In genomic region chr19:41857086-41857762, GRCm38 (mm10) we compare ENCODE assay signal across 16 mouse cellular contexts. TPM values are rescaled to one million over a fixed set of nuclear protein-coding genes. Genes with fewer than 3 reads are reported as not detected.
DNase-seq lines count a peak whose midpoint lies in the region; ATAC-seq and TF ChIP-seq lines count a peak whose summit lies in the region.
"Had no signal": no experiment of that assay in that cellular context is flagged by ENCODE, and none has a peak within 500 bp of the region (broad histone marks: within the 10 kb centered on the region; RNA-seq: fewer than 3 reads in every experiment).

No protein-coding gene starts in this region.

- no peak for ATAC-seq in midbrain, embryonic 11.5 days (ENCODE audit: low FRiP score)
- ATAC-seq in midbrain, embryonic 14.5 days (ENCODE audit: low FRiP score, low TSS enrichment): no peak
- 0 out of 2 replicates have a peak, but pooled peaks have one; percentile 9 for ATAC-seq in erythroid progenitor cell, adult 5-6 weeks (replicated peaks; ENCODE audit: low FRiP score, poor library complexity, severe bottlenecking)
- peak; percentile 60; the same call in 1 of the 2 replicates for ATAC-seq in liver, embryonic 14.5 days (ENCODE audit: insufficient read depth)
- ATAC-seq in stomach, embryonic 16.5 days (ENCODE audit: insufficient read depth, low FRiP score): peak; percentile 86

- H3K27me3 ChIP-seq in midbrain, embryonic 11.5 days (ENCODE audit: control insufficient read depth, insufficient read depth, low read length): no peaks in the 10 kb centered on the region
- H3K27me3 ChIP-seq in midbrain, embryonic 14.5 days (ENCODE audit: control insufficient read depth, insufficient read depth, low read length): no peaks in the 10 kb centered on the region
- H3K27me3 ChIP-seq in liver, embryonic 14.5 days (ENCODE audit: control insufficient read depth, insufficient read depth, low read length): no peaks in the 10 kb centered on the region
- no peaks in the 10 kb centered on the region for H3K27me3 ChIP-seq in stomach, embryonic 16.5 days (ENCODE audit: control insufficient read depth, insufficient read depth, low read length)
- H3K27me3 ChIP-seq: embryonic facial prominence, embryonic 15.5 days; forebrain, embryonic 12.5 days; heart, embryonic 13.5 days; limb, embryonic 12.5 days; midbrain, embryonic 12.5 days had no signal

- no peak overlapping the region for H3K9ac ChIP-seq in midbrain, embryonic 11.5 days (ENCODE audit: low read length)
- H3K9ac ChIP-seq in midbrain, embryonic 14.5 days (replicated peaks; ENCODE audit: low read length): no peak overlapping the region
- no peak overlapping the region for H3K9ac ChIP-seq in liver, embryonic 14.5 days (replicated peaks)
- no peak overlapping the region for H3K9ac ChIP-seq in stomach, embryonic 16.5 days (ENCODE audit: low read length)
- H3K9ac ChIP-seq: embryonic facial prominence, embryonic 15.5 days; forebrain, embryonic 12.5 days; heart, embryonic 13.5 days; limb, embryonic 12.5 days; midbrain, embryonic 12.5 days had no signal

- no peak overlapping the region for H3K4me3 ChIP-seq in midbrain, embryonic 11.5 days (ENCODE audit: low read depth, low read length)
- no peak overlapping the region for H3K4me3 ChIP-seq in midbrain, embryonic 14.5 days (replicated peaks; ENCODE audit: low read depth, low read length)
- no peak overlapping the region for H3K4me3 ChIP-seq in liver, embryonic 14.5 days (ENCODE audit: insufficient read depth in 1 of 2, low read depth in 2 of 2, low read length in 2 of 2)
- no peak overlapping the region for H3K4me3 ChIP-seq in stomach, embryonic 16.5 days (replicated peaks; ENCODE audit: low read length)
- H3K4me3 ChIP-seq: embryonic facial prominence, embryonic 15.5 days; forebrain, embryonic 12.5 days; heart, embryonic 13.5 days; limb, embryonic 12.5 days; midbrain, embryonic 12.5 days had no signal

- H3K27ac ChIP-seq in midbrain, embryonic 11.5 days (ENCODE audit: low read depth, low read length): no peak overlapping the region
- no peak overlapping the region for H3K27ac ChIP-seq in midbrain, embryonic 14.5 days (replicated peaks; ENCODE audit: low read depth, low read length)
- H3K27ac ChIP-seq in liver, embryonic 14.5 days: no peak overlapping the region
- peak overlapping the region; percentile 60; the same call in 1 of the 2 replicates for H3K27ac ChIP-seq in stomach, embryonic 16.5 days (ENCODE audit: low read length)
- H3K27ac ChIP-seq: embryonic facial prominence, embryonic 15.5 days; forebrain, embryonic 12.5 days; heart, embryonic 13.5 days; limb, embryonic 12.5 days; midbrain, embryonic 12.5 days had no signal

- no peak for TF ChIP-seq CTCF in liver, embryonic 14.5 days (IDR thresholded peaks at IDR 0.05; ENCODE audit: low read depth)

- DNase-seq in midbrain, embryonic 11.5 days (ENCODE audit: low spot score, missing footprints): peak; percentile 41
- no peak for DNase-seq in midbrain, embryonic 14.5 days
- no peak for DNase-seq in liver, embryonic 14.5 days (ENCODE audit: low read depth in 3 of 3, low spot score in 3 of 3)
- no peak for DNase-seq in adrenal gland, adult 8-10 months
- no peak for DNase-seq in kidney, adult 18-20 months
- no peak for DNase-seq in testis, postnatal 14 days (ENCODE audit: low spot score)
- DNase-seq: cerebellum, adult 11 months; lung, postnatal 14 days; thymus, adult 2 months had no signal

- H3K9me3 ChIP-seq in midbrain, embryonic 11.5 days (ENCODE audit: control insufficient read depth, low read length): no peaks in the 10 kb centered on the region
- no peaks in the 10 kb centered on the region for H3K9me3 ChIP-seq in midbrain, embryonic 14.5 days (ENCODE audit: control insufficient read depth, low read length)
- no peaks in the 10 kb centered on the region; the same call in 1 of the 2 replicates for H3K9me3 ChIP-seq in liver, embryonic 14.5 days (ENCODE audit: control insufficient read depth, low read length)
- no peaks in the 10 kb centered on the region for H3K9me3 ChIP-seq in stomach, embryonic 16.5 days (replicated peaks; ENCODE audit: control insufficient read depth, low read length)
- H3K9me3 ChIP-seq: embryonic facial prominence, embryonic 15.5 days; forebrain, embryonic 12.5 days; heart, embryonic 13.5 days; limb, embryonic 12.5 days; midbrain, embryonic 12.5 days had no signal

- peak; percentile 34 for TF ChIP-seq EP300 in liver, embryonic 14.5 days (IDR thresholded peaks at IDR 0.05; ENCODE audit: low read depth)

- WGBS in midbrain, embryonic 11.5 days: 95% methylated on average over 5 of the region's 5 CpGs
- 90% methylated on average over 5 of the region's 5 CpGs for WGBS in midbrain, embryonic 14.5 days
- 21% methylated on average over 5 of the region's 5 CpGs for WGBS in liver, embryonic 14.5 days (ENCODE audit: insufficient replicate concordance)
- WGBS in stomach, embryonic 16.5 days: 47% methylated on average over 5 of the region's 5 CpGs

- no peak overlapping the region for H3K4me2 ChIP-seq in midbrain, embryonic 11.5 days
- no peak overlapping the region for H3K4me2 ChIP-seq in midbrain, embryonic 14.5 days (ENCODE audit: low read length)
- no peak overlapping the region for H3K4me2 ChIP-seq in liver, embryonic 14.5 days (ENCODE audit: low read depth)
- no peak overlapping the region for H3K4me2 ChIP-seq in stomach, embryonic 16.5 days (ENCODE audit: low read depth, low read length)
- H3K4me2 ChIP-seq: embryonic facial prominence, embryonic 15.5 days; forebrain, embryonic 12.5 days; heart, embryonic 13.5 days; limb, embryonic 12.5 days; midbrain, embryonic 12.5 days had no signal

- H3K4me1 ChIP-seq in midbrain, embryonic 11.5 days (ENCODE audit: control insufficient read depth, insufficient read depth, low read length): no peaks in the 10 kb centered on the region
- H3K4me1 ChIP-seq in midbrain, embryonic 14.5 days (ENCODE audit: control insufficient read depth, insufficient read depth, low read length): no peaks in the 10 kb centered on the region
- peaks cover 4 to 12% of the 10 kb centered on the region in 2 experiments; a peak in 2 of 4 replicates for H3K4me1 ChIP-seq in liver, embryonic 14.5 days (replicated peaks; ENCODE audit: control insufficient read depth in 2 of 2, insufficient read depth in 2 of 2, low read length in 1 of 2)
- H3K4me1 ChIP-seq in stomach, embryonic 16.5 days (ENCODE audit: control insufficient read depth, insufficient read depth, low read length): no peaks in the 10 kb centered on the region
- H3K4me1 ChIP-seq: forebrain, embryonic 12.5 days had no signal

- H3K36me3 ChIP-seq in midbrain, embryonic 11.5 days (ENCODE audit: control insufficient read depth, insufficient read depth, low read length): no peaks in the 10 kb centered on the region
- H3K36me3 ChIP-seq in midbrain, embryonic 14.5 days (ENCODE audit: control insufficient read depth, insufficient read depth, low read length): peaks cover 12% of the 10 kb centered on the region
- peaks cover 3% of the 10 kb centered on the region; the same call in 1 of the 2 replicates for H3K36me3 ChIP-seq in liver, embryonic 14.5 days (replicated peaks; ENCODE audit: control insufficient read depth, insufficient read depth, low read depth)
- no peaks in the 10 kb centered on the region for H3K36me3 ChIP-seq in stomach, embryonic 16.5 days (ENCODE audit: control insufficient read depth, insufficient read depth, low read length)

RNA-seq across cellular contexts. Expression of gene Frat2, which starts 9.3 kb away (rescaled TPM):
- polyA plus RNA-seq in midbrain, embryonic 11.5 days (2014; fragmentation: Nextera tagmentation; extraction: Ambion mirVana): 6.6 and 7.2 TPM in 2 replicates
- 5.6 and 7.3 TPM in 2 replicates for polyA plus RNA-seq in midbrain, embryonic 14.5 days (2014; fragmentation: Nextera tagmentation; extraction: Ambion mirVana)
- 5.4 TPM in 2 replicates for total RNA-seq in erythroid progenitor cell, adult 5-6 weeks (2015; ENCODE audit: low replicate concordance)
- total RNA-seq in erythroid progenitor cell, adult 5-6 weeks (2017; ENCODE audit: low replicate concordance): 2.6 and 3.9 TPM in 2 replicates
- polyA plus RNA-seq in liver, embryonic 14.5 days (2012; rRNA removed): 5.2 and 5.4 TPM in 2 replicates
- polyA plus RNA-seq in liver, embryonic 14.5 days (2014; fragmentation: Nextera tagmentation; extraction: Ambion mirVana): 2.9 and 3.4 TPM in 2 replicates
- polyA plus RNA-seq in stomach, embryonic 16.5 days (2015; fragmentation: Nextera tagmentation; extraction: Ambion mirVana): 1.7 and 3.0 TPM in 2 replicates
- total RNA-seq in adrenal gland, adult 8-10 months (2022): 1 to 10 TPM; 1.8 to 4.4 (median 3.8) TPM

RNA-seq across cellular contexts. Expression of gene Frat1, which starts 27.5 kb away (rescaled TPM):
- polyA plus RNA-seq in midbrain, embryonic 11.5 days (2014; fragmentation: Nextera tagmentation; extraction: Ambion mirVana): 9.7 and 10.1 TPM in 2 replicates
- polyA plus RNA-seq in midbrain, embryonic 14.5 days (2014; fragmentation: Nextera tagmentation; extraction: Ambion mirVana): 30.6 and 32.7 TPM in 2 replicates
- total RNA-seq in erythroid progenitor cell, adult 5-6 weeks (2015; ENCODE audit: low replicate concordance): 3.2 and 3.8 TPM in 2 replicates
- total RNA-seq in erythroid progenitor cell, adult 5-6 weeks (2017; ENCODE audit: low replicate concordance): 0.26 and 2.6 TPM in 2 replicates
- polyA plus RNA-seq in liver, embryonic 14.5 days (2012; rRNA removed): 3.0 and 3.4 TPM in 2 replicates
- 9.9 and 10.2 TPM in 2 replicates for polyA plus RNA-seq in liver, embryonic 14.5 days (2014; fragmentation: Nextera tagmentation; extraction: Ambion mirVana)
- polyA plus RNA-seq in stomach, embryonic 16.5 days (2015; fragmentation: Nextera tagmentation; extraction: Ambion mirVana): 8.9 and 9.9 TPM in 2 replicates
- total RNA-seq in adrenal gland, adult 8-10 months (2022): 1 to 10 TPM; 7.5 to 9.2 (median 8.8) TPM

RNA-seq across cellular contexts. Expression of gene Rrp12, which starts 38.7 kb away (rescaled TPM):
- polyA plus RNA-seq in midbrain, embryonic 11.5 days (2014; fragmentation: Nextera tagmentation; extraction: Ambion mirVana): 13.2 and 14.7 TPM in 2 replicates
- polyA plus RNA-seq in midbrain, embryonic 14.5 days (2014; fragmentation: Nextera tagmentation; extraction: Ambion mirVana): 12.5 TPM in 2 replicates
- total RNA-seq in erythroid progenitor cell, adult 5-6 weeks (2015; ENCODE audit: low replicate concordance): 1.1 and 2.1 TPM in 2 replicates
- 1.2 TPM in 1 of 2 replicates, not detected in the other for total RNA-seq in erythroid progenitor cell, adult 5-6 weeks (2017; ENCODE audit: low replicate concordance)
- 4.8 and 6.0 TPM in 2 replicates for polyA plus RNA-seq in liver, embryonic 14.5 days (2012; rRNA removed)
- 5.0 and 7.4 TPM in 2 replicates for polyA plus RNA-seq in liver, embryonic 14.5 days (2014; fragmentation: Nextera tagmentation; extraction: Ambion mirVana)
- 15.4 and 15.9 TPM in 2 replicates for polyA plus RNA-seq in stomach, embryonic 16.5 days (2015; fragmentation: Nextera tagmentation; extraction: Ambion mirVana)
- 10 to 100 TPM; 15.8 to 17.9 (median 17.0) TPM for total RNA-seq in adrenal gland, adult 8-10 months (2022)

RNA-seq across cellular contexts. Expression of gene Pgam1, which starts 54.5 kb away (rescaled TPM):
- 730 and 785 TPM in 2 replicates for polyA plus RNA-seq in midbrain, embryonic 11.5 days (2014; fragmentation: Nextera tagmentation; extraction: Ambion mirVana)
- 451 and 465 TPM in 2 replicates for polyA plus RNA-seq in midbrain, embryonic 14.5 days (2014; fragmentation: Nextera tagmentation; extraction: Ambion mirVana)
- 102 and 109 TPM in 2 replicates for total RNA-seq in erythroid progenitor cell, adult 5-6 weeks (2015; ENCODE audit: low replicate concordance)
- total RNA-seq in erythroid progenitor cell, adult 5-6 weeks (2017; ENCODE audit: low replicate concordance): 17.3 and 26.3 TPM in 2 replicates
- 100.0 and 123 TPM in 2 replicates for polyA plus RNA-seq in liver, embryonic 14.5 days (2012; rRNA removed)
- polyA plus RNA-seq in liver, embryonic 14.5 days (2014; fragmentation: Nextera tagmentation; extraction: Ambion mirVana): 172 and 190 TPM in 2 replicates
- polyA plus RNA-seq in stomach, embryonic 16.5 days (2015; fragmentation: Nextera tagmentation; extraction: Ambion mirVana): 706 and 744 TPM in 2 replicates
- 100 to 1,000 TPM; 650 to 931 (median 818) TPM for total RNA-seq in adrenal gland, adult 8-10 months (2022)

RNA-seq across cellular contexts. Expression of gene Arhgap19, which starts 55.4 kb away (rescaled TPM):
- 36.6 and 38.8 TPM in 2 replicates for polyA plus RNA-seq in midbrain, embryonic 11.5 days (2014; fragmentation: Nextera tagmentation; extraction: Ambion mirVana)
- polyA plus RNA-seq in midbrain, embryonic 14.5 days (2014; fragmentation: Nextera tagmentation; extraction: Ambion mirVana): 4.7 and 8.5 TPM in 2 replicates
- total RNA-seq in erythroid progenitor cell, adult 5-6 weeks (2015; ENCODE audit: low replicate concordance): 83.4 and 100 TPM in 2 replicates
- total RNA-seq in erythroid progenitor cell, adult 5-6 weeks (2017; ENCODE audit: low replicate concordance): 98.9 and 131 TPM in 2 replicates
- polyA plus RNA-seq in liver, embryonic 14.5 days (2012; rRNA removed): 16.8 and 21.8 TPM in 2 replicates
- 29.5 and 30.0 TPM in 2 replicates for polyA plus RNA-seq in liver, embryonic 14.5 days (2014; fragmentation: Nextera tagmentation; extraction: Ambion mirVana)
- polyA plus RNA-seq in stomach, embryonic 16.5 days (2015; fragmentation: Nextera tagmentation; extraction: Ambion mirVana): 18.8 and 20.3 TPM in 2 replicates
- total RNA-seq in adrenal gland, adult 8-10 months (2022): 1 to 10 TPM; 4.5 to 8.6 (median 7.2) TPM

Comparison
In these comparisons a context has a peak if more than half of its experiments do, and no peak if none do; other contexts are left out.
1. ATAC-seq: peak in erythroid progenitor cell, adult 5-6 weeks (single experiment), liver, embryonic 14.5 days (single experiment) and stomach, embryonic 16.5 days (single experiment); none in midbrain, embryonic 11.5 days (single experiment) and midbrain, embryonic 14.5 days (single experiment).